Mouse (Mus musculus) layer of hippocampus, adult 6 months (tissue): ENCODE measurements around the gene Vmn1r57. TPM values are rescaled to one million over a fixed set of nuclear protein-coding genes. Genes with fewer than 3 reads are reported as not detected.

ENCODE experiments used
- long read RNA-seq, 2 experiments: library from polyadenylated mRNA; unstranded; transcript quantifications; one replicate each; pipeline ENCODE4 v2.0.0; 2019 to 2020
- polyA plus RNA-seq: library from polyadenylated mRNA; unstranded; fragments of <200 nt; fragmentation: Nextera tagmentation; gene quantifications from 2 replicates; pipeline ENCODE4 v1.2.3, GENCODE M21; 2021

Gene Vmn1r57
- not detected in 2 replicates for polyA plus RNA-seq
- long read RNA-seq, experiment 1, result 0 reads
- long read RNA-seq, experiment 2, result 0 reads

GRCm38 (mm10) chr7:5218193-5218592, at the start of gene Vmn1r57:
Vmn1r57 (plus strand) TSS chr7:5218493.

GRCm38 (mm10) chr7:5196647-5197046, 21.6 kb upstream of the Vmn1r57 start, which contains the start of gene Vmn1r56:
Vmn1r56 (minus strand) TSS chr7:5196747.

Other genes starting within 250 kb of the Vmn1r57 start
- 0.08 and 0.15 TPM in 2 replicates for gene Sbk3, start 247.3 kb upstream of the Vmn1r57 start, polyA plus RNA-seq
- 6.2 and 8.0 TPM in 2 replicates for gene Zfp579, start 222.3 kb upstream of the Vmn1r57 start, polyA plus RNA-seq
- gene Zfp524, start 204.1 kb upstream of the Vmn1r57 start, polyA plus RNA-seq, result 11.0 and 13.9 TPM in 2 replicates
- 13.3 and 16.7 TPM in 2 replicates for gene Fiz1, start 203.8 kb upstream of the Vmn1r57 start, polyA plus RNA-seq
- 0.31 TPM in 1 of 2 replicates, not detected in the other for gene Gm44973, start 203.0 kb upstream of the Vmn1r57 start, polyA plus RNA-seq
- 1.5 and 2.0 TPM in 2 replicates for gene Zfp865, start 198.1 kb upstream of the Vmn1r57 start, polyA plus RNA-seq
- 65.2 and 75.8 TPM in 2 replicates for gene Ccdc106, start 197.9 kb upstream of the Vmn1r57 start, polyA plus RNA-seq
- not detected in 2 replicates for gene 4632433K11Rik, start 184.4 kb upstream of the Vmn1r57 start, polyA plus RNA-seq
- gene Zfp784, start 180.0 kb upstream of the Vmn1r57 start, polyA plus RNA-seq, result 3.1 and 3.3 TPM in 2 replicates
- gene Zfp580, start 167.0 kb upstream of the Vmn1r57 start, polyA plus RNA-seq, result 4.2 and 4.7 TPM in 2 replicates
- gene U2af2, start 156.3 kb upstream of the Vmn1r57 start, polyA plus RNA-seq, result 5.4 and 5.7 TPM in 2 replicates
- 65.5 and 92.3 TPM in 2 replicates for gene Epn1, start 138.3 kb upstream of the Vmn1r57 start, polyA plus RNA-seq
- gene Rfpl4, start 101.5 kb upstream of the Vmn1r57 start, polyA plus RNA-seq, result not detected in 2 replicates
- gene Rasl2-9, start 92.5 kb upstream of the Vmn1r57 start, polyA plus RNA-seq, result 0.88 and 1.2 TPM in 2 replicates
- not detected in 2 replicates for gene Vmn1r55, start 68.8 kb upstream of the Vmn1r57 start, polyA plus RNA-seq
- not detected in 2 replicates for gene Vmn1r56, start 21.7 kb upstream of the Vmn1r57 start, polyA plus RNA-seq
- not detected in 2 replicates for gene Gm5065, start 132.0 kb downstream of the Vmn1r57 start, polyA plus RNA-seq
- gene Nlrp2, start 132.5 kb downstream of the Vmn1r57 start, polyA plus RNA-seq, result not detected in 2 replicates
- gene Vmn1r58, start 194.9 kb downstream of the Vmn1r57 start, polyA plus RNA-seq, result not detected in 2 replicates
- not detected in 2 replicates for gene Vmn1r59, start 238.3 kb downstream of the Vmn1r57 start, polyA plus RNA-seq